Mouse (Mus musculus) mesoderm, embryonic 11.5 days (tissue): Measurements from ENCODE around the gene Fanca.
"Not testable (repeated sequence)": the region's sequence is repeated elsewhere in the genome, so short reads cannot be mapped to it uniquely, and the experiment has no call there.

Experiments
- DNase-seq: peaks from one replicate; pipeline ENCODE4 v3.0.0-alpha.2; 2012; ENCODE audit warnings: low read depth, low spot score

Gene Fanca

DNA sequence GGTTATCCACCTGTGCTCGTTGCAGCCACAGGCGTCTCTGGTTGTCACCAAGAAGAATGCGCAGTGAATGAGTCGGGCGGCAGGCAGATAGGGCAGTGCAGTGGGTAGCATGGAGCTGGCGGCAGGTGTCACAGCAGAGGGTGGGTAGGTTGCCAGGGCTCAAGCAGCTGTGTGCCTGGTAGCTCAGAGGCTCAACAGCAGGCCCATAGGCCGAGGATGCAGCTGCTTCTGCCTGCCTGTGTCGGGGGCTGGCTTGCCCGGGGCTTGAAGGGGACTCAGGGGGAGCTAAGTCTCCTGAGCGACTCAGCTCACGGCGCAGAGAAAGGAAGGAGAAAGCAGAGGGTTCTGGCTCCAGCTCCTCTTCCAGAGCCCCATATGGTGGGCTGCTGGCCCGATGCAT is 85.1 kb downstream of the Fanca start:
- DNase-seq, result no peak

DNA sequence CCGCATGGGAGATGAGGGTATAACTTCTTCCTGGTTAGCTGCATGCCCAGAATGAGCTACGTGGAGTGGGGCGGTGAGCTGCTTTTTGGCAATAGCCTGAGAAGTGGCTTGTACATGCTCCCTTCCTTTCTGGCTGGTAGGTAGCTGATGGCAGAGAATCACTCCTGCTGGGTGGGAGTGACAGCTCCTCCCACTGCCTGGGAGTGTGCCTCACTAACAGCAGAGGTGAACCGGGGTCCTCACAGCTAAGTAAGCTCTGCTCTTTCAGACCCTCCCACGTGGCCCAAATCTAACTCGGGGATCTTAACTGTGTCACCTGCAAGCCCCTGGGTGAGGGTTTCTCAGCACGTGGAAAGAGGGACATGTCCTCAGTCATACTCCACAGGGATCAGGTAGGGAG is 85.8 kb downstream of the Fanca start:
- no peak for DNase-seq

DNA sequence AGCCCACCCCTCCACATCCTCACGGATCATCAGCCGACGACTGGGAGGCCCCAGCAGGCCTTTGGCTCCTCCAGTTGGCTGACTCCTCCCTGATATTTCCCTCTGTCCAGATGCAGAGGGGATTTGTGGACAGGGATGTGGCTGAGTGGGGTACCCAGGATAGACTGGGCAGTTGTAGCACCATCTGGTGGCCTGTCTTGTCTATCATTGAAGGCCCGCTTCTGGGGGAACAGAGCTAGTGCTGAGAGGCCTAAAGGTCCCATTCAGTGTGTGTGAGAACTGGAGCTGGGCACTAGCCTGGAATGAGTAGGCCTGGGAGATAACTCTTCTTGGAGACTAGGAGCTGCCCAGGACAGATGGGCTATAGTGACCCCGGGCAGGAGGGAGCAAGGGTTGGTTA is 86.6 kb downstream of the Fanca start:
- DNase-seq, result no peak

DNA sequence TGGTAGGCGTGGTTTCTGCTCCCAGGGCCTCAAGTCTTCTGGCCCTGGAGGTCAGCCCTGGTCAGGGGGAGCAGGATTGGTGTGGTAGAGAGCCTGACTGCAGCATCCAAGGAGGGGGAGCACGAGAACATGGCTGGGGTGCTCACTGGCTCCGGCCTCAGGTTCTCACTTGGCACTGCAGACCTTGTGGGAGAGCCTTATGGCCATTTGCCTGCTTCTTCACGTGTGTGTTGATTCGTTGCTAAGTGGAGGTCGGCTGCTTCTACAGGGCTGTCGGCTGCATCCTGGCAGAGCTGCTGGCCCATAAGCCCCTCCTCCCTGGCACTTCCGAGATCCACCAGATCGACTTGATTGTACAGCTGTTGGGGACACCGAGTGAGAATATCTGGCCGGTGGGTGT is 88.0 kb downstream of the Fanca start:
- not testable (repeated sequence) for DNase-seq

DNA sequence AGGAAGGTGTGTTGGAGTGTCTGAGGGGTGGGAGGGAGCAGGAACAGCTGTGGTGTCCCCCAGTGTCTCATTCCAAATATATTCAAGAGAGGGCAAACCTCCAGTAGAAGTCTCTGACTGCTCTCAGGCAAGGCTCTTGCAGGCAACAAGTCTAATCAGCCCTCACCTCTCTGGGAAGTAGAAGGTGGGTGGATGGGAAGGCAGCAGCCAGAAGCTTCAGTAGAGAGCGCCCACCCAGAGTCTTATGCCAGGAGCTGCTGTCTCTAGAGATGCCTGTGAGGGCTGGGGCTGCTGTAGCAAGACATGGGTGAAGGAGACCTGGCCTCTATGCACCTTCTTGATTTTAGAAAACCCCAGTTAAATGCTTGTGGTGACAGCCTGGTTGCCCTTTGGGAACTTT is 90.0 kb downstream of the Fanca start:
- no peak for DNase-seq

DNA sequence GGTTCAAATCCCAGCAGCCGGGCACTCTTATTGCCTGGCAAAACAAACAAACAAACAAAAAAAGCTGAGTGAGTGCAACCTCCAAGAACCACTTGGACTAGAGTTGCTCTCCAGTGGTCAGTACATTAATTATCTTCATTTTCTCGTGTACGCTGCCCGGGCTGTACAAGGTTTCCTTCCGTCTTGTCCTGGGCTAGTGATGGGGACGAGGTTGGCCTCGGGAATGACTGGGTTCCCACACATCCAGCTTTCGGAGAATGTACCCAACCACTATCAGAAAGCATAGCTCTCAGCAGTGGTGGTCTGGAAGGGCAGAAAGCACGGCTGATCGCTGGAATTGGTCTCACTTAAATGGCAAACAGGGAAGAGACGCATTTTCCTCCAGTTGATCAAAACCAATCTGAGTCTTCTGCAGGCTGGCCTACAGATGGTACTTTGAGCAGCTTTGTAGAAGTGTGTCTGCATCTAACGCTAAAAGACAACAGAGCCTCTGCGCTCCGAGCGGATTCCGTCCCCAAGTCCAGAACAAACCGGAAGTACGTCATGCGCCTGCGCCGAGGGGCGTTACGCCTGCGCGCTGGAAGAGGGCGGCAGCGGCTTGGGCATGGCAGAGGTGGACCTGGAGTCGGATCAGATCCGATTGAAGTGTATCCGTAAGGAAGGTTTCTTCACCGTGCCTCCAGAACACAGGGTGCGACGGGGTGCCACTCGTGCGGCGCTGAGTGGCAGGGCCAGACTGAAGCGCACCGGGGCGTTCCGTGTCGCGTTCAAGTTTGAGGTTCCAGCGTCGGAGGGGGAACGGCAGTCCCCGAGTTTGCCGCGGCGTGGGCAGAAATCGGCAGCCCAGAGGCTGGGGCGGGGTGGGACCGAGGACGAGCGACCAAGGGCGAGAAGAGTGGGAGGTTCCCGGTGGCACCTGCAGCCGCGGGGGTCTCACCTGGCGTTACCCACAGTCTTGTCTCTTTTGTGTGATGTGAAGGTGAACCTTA is 93.8 kb downstream of the Fanca start, which contains the start of gene Cdk10:
Gene Cdk10, plus strand, starts transcription at position 565 of the 989 bp plus-strand sequence.
- DNase-seq, result peak; percentile 91

DNA sequence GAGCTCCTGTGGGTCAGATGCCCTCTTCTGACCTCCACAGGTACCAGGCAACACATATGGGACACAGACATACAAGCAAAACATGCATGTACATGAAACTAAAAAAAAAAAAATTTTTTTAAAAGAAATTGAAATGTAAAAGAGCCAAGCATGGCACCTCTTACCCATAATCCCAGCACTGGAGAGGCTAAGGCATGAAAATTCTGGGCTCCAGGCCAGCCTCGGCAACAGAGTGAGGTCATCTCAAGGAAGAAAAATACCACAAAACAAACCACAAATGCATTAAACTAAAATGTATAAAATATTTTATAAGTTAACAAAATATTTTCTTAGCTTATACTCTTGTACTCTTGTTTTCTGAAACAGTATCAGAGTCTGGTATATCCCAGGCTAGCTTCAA is 97.5 kb downstream of the Fanca start:
- no peak for DNase-seq
